Mouse (Mus musculus): Measurements from ENCODE around the gene Socs2.

DNA sequence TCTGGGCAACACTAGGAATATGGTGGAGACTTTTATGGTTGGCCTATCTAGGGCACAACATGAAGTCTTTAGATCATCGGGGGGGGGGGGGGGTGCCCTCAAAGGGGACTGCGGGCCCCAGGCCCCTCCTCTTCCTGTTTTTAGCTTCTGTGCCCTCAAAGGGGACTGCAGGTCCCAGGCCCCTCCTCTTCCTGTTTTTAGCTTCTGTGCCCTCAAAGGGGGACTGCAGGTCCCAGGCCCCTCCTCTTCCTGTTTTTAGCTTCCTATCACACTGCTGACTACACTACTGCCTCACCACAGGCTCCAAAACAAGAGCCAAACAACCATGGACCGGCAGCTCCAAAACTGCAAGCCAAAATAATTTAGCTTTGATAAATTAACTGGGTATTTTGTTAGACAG lies 59.3 kb downstream of the Socs2 start:
- TF ChIP-seq CTCF (IDR thresholded peaks at IDR 0.05; ENCODE audit: borderline replicate concordance, extremely low read depth, insufficient read depth, insufficient read length) (no peak), POLR2A (IDR thresholded peaks at IDR 0.05; ENCODE audit: borderline replicate concordance, extremely low read depth, insufficient read depth, insufficient read length, poor library complexity, severe bottlenecking) (no peak)
